Mouse (Mus musculus): ENCODE results near the gene Itga2.

The Itga2 gene

DNA sequence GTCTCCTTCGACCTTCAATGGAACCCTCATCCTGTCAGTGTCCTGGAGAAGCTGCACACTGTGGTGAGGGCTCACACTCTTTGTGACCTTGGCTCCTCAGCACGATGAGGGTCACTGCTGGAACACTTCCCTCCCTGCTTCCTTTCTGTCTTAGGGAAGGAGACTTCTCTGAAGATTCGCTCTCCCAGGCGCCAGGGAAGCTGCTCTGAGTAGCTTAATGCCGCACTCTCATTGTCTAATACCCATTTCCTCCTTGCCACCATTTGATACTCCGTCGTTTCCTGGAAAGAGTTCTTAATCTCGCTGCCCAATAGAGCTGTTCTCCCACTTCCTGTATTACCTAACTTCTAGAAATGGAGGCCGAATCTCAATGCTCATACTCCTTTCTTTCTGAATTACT, 46.7 kb downstream of the Itga2 start:
- DNase-seq (ENCODE audit: low spot score in 2 of 2), result no peak

DNA sequence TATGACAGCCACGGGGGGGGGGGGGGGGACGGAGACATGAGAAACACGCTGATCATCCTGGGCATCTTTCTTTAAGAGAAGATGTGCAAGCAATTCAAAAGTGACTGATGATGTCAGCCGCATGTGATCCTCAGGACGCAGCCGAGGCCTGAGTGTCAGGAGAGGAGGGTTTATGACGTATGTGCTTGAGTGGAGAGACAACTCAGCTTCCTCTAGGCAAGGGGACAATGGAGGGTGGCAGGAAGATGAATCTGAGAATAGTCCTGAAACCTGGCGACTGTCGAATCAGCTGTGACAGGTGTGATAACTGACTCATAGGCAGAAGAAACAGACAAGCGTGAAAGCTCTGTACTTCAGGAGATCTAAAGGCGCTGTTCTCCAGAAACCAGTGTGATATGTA, 53.2 kb downstream of the Itga2 start:
- no peak for DNase-seq (ENCODE audit: low spot score in 2 of 2)

DNA sequence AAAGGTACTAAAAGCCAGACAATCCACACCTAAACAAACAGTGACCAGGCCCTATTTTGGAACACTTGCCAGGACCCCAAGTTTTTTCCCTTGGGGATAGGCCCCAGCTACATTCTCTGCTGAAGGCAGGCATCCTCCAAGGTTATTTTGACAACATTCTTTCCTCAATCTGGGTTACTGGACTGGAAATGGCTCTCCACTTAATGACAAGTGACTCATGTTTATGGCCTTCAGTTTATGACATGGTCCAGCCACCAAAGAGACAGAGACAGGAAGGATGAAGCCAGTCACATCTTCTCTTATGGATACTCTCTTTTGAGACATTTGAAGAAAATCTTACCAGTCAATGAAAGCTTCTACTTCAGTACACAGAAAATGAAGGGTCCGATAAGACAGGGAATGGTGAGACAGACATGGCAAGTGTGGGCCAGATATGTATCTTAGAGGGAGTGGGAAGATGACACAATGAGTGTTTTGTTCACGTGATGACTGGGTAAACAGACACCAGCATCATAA, 55.8 kb downstream of the Itga2 start:
- DNase-seq (ENCODE audit: low spot score in 2 of 2), result no peak

DNA sequence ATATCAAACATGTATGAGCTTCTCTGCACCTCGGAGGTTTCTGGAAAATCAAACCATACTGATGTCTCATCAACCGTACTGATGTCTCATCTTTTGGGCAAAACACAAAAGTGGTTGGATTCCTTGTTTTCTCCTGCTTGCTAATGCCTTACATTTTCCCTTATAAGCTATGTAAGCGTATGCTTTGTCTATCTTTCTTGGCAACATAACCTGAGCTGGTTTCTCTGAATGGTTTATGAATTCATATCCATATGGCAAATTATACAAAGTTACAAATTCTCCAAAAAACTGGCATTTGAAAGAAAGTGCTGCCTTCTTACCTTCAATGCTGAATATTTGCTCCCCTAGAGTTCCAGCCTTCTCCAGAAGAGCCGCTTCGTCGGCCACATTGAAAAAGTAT, 57.2 kb downstream of the Itga2 start:
- no peak for DNase-seq (ENCODE audit: low spot score in 2 of 2)

DNA sequence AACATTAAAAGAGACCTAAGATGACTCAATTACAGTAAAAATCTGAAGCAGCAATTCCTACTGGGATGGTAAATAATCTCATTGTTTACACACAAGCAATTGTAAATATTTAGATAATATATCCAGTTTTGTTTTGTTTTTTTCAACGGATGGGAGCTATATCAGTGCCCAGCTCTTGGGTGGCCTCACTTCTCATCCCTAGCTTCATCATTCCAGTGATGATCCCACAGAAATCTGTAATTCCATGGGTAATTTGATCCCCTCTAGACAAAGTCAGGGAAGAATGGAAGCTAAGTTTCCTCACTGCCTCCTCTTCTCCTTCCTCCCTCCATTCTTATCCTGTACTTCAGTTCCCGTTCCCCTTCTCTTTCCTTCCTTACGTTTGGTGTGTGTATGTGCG, 74.4 kb downstream of the Itga2 start:
- DNase-seq (ENCODE audit: low spot score in 2 of 2), result no peak

DNA sequence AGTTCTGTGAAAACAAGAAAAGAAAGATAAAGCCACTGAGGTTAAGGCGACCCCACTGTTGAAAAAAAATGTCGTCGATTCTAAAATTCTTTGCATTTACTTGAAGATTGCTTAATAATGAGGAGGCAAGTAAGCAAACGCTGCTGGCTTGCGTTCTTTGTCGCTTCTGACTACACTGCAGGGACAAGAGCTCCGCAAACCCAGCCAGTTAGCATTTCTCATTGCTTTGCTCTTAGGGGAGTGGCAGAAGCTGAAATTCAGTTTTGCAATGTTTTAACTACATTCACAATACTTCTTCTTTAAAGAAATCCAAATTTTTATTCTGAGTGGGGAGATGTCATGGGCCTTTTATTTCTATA, 75.7 kb downstream of the Itga2 start:
- DNase-seq (ENCODE audit: low spot score in 2 of 2), result no peak

DNA sequence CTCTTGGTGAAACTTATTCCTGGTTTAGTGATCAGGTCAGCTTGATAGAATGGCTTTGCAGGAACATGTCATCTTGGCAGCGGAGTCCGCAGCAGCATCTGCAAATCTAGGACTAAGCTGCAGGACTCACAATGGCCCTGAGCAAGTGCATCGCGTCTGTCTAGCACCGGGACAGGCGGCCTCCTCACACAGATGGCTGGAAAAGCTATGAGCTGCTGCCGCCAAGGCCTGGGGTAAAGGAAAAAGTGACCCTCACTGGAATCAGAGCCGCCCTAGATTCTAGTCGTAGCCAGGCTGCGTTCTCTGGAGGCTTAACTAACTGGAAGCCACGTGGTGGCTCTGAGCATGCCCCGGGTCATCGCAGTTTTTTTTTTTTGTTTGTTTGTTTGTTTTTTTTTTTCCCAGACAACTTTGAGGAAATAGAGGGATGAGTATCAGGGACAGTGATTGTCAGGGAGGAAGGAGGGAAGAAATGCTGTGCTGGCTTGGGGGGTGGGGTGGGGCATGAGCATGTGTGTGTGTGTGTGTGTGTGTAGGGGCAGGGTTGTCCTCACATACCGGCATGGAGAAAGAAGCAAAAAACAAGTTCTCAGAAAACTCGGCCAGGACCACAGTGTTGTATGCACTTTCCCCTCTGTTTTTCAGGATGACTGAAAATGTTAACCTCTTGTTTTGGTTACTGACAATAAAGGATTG, 76.2 kb downstream of the Itga2 start:
- no peak for DNase-seq (ENCODE audit: low spot score in 2 of 2)

DNA sequence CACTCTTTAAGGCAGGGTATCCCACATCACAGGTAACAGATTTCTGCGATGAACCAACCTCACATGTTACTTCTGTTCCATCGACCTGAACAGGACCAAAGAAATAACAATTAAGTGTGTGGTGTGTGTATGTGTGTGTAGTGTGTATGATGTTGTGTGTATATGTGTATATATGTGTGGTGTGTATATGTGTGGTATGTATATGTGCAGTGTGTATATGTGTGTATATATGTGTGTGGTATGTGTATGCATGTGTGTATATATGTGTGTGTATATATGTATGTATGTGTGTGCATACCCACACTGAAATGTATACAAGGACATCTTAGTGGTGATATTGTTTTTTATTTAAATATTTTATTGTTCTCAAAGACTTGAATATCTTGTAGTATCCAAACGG, 77.5 kb downstream of the Itga2 start:
- DNase-seq (ENCODE audit: low spot score in 2 of 2), result no peak

DNA sequence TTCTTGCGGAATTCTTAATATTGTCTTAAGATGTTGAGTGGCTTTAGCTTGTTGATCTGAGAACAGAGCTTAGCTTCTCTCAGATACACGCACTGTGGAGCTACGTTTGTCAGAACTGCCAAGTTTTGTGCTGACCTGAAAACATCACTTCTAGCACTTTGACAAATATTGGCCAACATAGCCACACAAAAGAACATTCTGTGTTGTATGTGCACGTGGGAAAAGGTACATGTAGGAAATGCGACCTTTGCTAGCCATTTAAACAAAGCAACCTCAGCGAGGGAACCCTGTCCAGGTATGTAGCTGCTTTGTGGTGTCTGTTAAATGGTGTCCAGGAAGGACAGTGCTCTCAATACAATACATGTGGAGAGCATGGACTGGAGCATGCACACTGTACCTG, 77.9 kb downstream of the Itga2 start:
- no peak for DNase-seq (ENCODE audit: low spot score in 2 of 2)

DNA sequence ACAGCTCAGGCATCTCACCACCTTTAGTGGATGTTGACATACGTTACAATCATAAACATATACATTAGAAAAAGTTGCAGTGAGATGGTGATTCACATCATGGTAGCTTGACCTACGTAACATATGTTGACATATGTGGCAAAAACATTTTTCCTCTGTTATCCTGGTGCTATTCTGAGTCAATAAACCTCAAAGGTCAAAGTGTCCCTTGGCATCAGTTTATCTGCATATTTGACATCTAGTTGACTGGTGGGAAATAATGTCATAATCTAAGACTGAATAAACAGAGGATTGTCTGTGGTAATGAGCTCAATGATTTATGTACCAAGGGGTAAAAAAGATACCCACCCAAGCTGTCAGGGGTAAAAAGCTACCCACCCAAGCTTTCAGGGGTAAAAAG, 78.7 kb downstream of the Itga2 start:
- DNase-seq (ENCODE audit: low spot score in 2 of 2), result no peak

DNA sequence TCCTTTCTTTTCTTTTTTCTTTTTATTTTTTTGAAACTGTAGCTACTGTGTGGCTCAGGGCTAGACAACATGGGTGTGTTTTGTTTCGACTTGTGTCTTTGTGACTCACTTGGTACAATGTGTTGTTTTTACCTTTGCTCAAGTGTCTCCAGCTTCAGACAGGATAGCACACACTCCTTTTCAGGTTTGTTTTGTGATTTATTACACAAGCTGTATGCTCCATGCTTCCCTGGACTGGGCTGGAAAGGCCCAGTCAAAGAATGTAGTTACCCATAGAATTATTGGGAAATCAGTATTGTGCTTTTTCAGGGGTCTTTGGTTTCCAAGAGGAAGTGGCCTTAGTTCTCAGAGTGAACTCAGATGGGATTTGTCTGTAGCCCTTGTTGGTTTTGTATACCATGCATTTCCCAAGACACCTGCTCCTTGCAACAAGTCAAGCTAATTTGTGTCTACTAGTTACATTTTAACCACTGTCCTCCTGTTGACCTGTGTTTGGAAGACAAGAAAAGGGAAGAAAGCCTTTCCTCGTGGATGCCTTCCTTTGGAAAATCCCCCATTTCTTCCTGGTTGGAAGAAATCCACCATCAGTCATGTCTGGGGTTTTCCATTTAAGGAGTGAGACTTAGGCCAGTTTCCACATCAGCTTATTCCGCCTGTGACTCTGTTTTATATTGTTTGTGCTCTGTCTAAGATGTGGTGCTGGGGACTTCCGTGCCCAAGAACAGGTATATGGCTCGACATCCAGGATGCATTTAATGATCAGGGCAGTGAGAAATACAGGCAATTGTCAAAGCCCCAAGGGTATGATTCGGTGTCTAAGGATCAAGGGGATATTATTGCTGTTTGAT, 79.4 kb downstream of the Itga2 start:
- DNase-seq (ENCODE audit: low spot score in 2 of 2), result no peak

DNA sequence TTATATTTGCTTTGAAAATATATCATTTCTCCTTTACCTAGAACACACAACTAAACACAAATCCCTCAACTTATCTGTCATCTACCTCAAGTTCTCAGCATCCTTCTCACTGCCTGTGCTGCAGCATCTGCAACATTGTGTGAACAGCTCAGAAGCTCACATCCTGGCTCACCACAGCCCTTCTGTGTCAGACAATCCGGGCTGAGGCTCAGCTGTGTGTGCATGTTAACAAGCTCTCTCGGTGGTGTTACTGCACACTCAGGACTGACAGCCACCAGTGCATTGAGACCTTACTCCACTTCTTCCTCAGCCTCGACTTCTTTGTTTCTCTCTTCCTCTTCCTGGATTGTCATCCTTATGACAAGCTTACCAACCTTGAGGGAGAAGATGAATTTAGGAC, 83.0 kb downstream of the Itga2 start:
- DNase-seq (ENCODE audit: low spot score in 2 of 2), result no peak

DNA sequence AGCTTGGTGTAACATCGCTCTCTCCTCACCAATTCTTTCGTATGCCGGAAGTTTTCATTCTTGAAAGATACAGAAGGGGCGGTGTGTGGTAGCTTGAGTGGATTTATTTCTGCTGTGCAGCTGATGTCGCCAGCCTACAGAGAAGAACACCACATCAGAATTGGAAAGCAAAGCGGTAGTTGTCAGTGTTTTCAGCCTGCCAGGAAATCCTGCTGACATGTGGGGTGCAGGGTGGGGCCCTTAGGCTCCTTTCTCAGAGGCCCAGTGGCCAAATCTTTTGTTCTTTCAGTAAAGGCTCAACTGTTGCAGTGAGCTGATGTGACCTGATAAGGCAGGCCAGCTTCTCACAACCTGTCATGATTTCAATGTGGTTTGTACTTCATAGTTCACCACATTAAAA, 86.1 kb downstream of the Itga2 start:
- DNase-seq (ENCODE audit: low spot score in 2 of 2), result no peak

DNA sequence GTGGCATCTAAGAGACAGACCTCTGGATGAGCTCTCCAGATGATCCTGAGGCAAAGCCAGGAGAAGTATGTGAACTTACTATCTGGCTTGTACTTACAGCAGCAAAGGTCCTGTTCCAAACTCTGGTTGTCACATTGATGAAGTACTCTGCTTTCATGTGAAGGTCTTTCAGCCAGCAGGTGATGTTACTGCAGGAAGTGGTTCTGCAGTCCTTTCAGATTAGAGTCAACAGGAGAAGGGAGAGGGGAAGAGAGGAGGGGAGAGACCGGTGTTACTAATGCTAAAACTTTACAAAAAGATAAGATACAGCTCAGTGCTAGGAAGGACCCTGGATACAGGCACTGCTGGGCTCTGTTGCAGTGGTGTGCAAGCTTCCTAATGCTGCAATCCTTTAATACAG, 88.6 kb downstream of the Itga2 start:
- DNase-seq (ENCODE audit: low spot score in 2 of 2), result no peak

DNA sequence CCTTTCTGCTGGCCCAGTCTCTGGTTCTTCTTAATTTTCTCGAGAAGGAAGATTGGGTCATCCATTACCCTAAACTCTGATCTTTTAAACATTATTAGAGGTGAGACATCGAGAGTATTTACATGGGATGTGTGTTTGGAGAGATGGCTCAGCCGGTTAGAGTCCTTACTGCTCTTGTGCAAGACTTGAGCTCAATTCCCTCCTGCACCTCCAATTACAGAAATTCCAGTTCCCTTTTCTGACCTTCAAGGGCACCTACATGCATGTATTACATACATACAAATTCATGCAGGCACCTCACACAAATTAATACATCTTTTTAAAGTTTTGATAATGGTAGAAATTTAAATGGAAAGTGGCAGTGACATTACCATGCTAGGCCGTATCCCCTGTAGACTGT, 91.4 kb downstream of the Itga2 start:
- DNase-seq (ENCODE audit: low spot score in 2 of 2), result no peak

DNA sequence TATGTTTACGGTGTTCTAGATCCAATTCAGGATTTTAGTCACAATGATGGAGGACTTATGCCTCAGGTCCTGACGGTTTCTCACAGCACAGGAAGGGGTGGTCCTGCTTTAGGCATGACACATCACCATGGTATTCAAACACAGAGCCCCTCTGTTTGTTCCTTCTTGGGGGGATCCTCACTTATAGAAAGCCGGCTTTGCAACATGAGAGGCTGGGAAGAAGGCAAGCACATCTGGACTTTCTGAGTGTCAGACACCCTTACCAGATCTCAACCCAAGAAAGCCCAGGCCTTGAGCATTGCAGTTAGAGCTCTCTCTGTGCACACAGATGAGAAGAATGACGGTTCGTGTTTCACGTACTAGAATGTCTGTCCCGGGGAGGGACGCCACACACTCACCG, 92.8 kb downstream of the Itga2 start:
- no peak for DNase-seq (ENCODE audit: low spot score in 2 of 2)

DNA sequence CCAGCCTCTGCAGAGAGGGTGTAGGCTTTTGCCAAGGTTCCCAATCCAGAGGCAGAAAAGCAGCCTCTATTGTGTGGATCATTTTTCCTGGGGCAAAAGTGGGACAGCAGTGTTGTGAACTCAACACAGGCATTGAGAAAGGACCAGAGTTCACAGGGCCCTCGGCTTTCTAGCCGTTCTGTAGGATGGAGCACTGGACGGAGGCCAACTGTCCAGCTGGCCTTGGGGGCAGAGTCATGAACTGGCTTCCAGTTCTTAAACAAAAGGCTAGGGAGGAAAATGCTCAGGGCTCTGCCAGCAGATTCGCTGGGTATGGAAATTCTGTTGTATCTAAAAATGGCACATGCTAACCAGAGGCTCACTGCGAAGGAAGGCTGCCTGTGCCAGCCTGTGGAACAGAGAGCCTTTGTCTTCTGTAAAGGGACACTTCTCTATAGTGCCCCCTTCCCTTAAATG, 93.3 kb downstream of the Itga2 start:
- DNase-seq (ENCODE audit: low spot score in 2 of 2), result peak; percentile 48 to 62

DNA sequence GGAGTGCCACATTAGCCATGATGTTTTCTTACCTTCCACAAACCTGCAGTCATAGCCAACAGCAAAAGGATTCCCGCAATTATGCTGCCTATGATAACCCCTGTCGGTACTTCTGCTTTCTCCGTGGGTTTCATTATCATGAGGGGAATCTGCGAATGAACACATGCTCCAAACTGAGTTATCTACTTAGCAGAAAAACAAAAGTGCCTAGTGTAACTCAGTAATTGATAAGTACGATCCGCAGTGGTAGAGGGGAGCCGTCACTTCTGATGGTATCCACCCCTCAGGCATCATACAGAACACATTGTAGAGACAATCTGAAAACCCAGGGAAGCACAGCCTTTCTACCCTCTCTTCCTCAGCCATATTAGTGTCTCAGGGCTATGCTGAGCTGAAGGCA, 94.8 kb downstream of the Itga2 start:
- DNase-seq (ENCODE audit: low spot score in 2 of 2), result no peak

DNA sequence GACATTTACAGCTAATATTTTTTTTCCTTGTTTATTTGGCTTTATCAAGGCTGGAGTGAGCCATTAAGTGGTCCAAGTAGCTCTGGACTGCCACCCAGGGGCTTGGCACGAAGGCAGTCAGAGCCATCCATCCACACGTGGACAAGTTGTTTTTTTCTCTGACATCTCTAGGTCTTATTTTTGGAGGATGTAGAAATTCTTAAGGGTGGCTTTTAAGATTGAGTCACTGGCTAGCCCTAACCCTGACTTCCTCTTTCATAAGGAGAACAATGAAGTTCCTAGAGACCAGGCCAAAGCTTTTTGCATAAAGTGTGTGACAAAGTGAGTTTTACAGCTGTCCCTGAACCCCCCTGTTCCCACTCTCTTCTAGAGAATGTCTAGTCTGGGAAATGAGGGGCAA, 97.3 kb downstream of the Itga2 start:
- DNase-seq (ENCODE audit: low spot score in 2 of 2), result no peak

DNA sequence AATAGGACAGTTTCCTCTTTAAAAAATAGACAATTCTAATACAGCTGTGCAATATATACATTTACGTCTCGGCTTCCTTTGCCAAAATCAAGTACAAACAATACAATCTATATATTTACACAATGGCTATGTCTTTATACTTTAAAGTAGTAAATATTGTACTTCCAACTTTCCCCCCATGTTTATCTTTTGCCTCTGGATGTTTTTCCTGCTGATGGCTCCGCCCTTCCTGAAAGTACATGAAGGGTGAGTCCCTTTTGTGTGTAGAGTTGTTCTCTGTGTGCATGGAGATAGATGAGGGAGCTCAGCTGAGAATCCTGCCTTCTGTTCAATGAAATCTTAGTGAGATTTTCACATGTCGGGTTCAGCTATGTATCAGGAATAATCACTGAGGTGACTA, 98.5 kb downstream of the Itga2 start:
- DNase-seq (ENCODE audit: low spot score in 2 of 2), result no peak

DNA sequence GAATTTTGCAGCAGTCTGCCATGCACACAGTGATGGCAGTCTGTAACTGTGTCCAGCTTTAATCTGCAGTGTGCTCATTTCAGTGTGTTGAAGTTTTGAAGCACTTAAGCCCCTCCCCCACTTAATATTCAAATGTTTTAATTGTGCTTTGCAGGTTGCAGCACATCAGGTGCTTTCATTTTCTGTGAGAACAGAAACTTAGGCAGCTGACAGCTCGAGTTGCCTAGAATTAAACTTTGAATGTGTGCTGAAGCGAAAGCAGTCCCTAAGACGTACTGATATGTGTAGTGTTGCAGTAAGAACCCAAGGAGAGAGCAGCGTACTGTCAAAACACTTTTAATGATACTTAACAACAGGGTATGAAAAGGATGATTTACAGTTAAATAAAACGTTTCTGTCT, 99.1 kb downstream of the Itga2 start:
- DNase-seq (ENCODE audit: low spot score in 2 of 2), result no peak

DNA sequence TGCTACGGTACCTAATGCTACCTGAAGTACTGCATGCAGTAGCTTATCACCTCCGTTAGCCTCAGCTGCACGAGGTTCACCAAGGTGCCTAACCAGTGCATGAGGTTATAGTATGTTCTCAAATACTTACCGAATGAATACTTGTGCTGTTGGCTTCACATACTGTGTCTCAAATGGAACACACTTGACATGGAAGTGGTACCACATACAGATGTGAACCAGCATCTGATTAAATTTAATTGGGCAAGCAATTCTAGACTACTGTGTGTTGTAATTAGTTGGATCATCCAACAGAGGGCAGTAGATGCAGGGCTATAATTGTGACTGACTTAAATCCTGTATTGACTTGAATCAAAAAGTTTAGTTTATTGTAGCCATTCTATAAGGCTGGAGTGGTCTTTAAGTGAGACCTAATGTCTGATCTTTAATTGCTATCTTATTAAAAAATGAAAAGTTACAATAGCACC, 100.5 kb downstream of the Itga2 start:
- DNase-seq (ENCODE audit: low spot score in 2 of 2), result no peak

DNA sequence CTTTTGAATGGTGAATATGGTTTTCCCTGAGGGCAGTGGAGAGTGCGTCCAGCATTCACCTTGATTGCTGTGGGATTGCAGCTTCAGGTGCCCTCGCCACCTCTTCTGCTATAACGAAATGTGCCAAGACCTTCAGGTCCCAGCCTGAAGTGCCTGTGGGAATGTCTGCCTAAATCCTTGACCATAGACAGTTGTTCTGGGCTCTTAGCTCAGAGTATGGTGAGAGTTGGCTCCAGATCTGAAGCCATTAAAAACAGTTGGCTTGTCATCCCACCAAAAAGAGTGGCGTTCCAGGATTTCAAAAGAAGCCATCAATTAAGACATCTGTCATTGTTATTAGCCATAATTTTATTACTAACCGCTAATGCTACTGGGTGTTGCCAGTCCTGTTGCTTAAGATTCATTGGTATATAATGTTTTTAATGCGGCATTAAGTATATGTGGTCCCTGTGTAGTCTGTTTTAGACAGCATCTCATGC, 106.5 kb downstream of the Itga2 start:
- DNase-seq (ENCODE audit: low spot score in 2 of 2), result no peak
